Mouse (Mus musculus) hindlimb bud, embryonic 11.5 days (tissue): Measurements from ENCODE around the gene Tfeb.

Experiments used
- DNase-seq: peaks from one replicate; pipeline ENCODE4 v3.0.0-alpha.2; 2012; ENCODE audit warnings: low read depth, low spot score; ENCODE audit errors: extremely low spot score

Gene Tfeb

GRCm38 (mm10) chr17:47753130-47753775, 16.4 kb downstream of the Tfeb start:
- DNase-seq: no peak

- DNase-seq: no peak
Observed at GRCm38 (mm10) chr17:47754246-47754645, 17.4 kb downstream of the Tfeb start.

- DNase-seq: no peak
Observed at GRCm38 (mm10) chr17:47756366-47756765, 19.5 kb downstream of the Tfeb start.

GRCm38 (mm10) chr17:47757056-47757610, 20.3 kb downstream of the Tfeb start:
- DNase-seq: no peak

- no peak for DNase-seq
Observed at GRCm38 (mm10) chr17:47759702-47760410, 23.0 kb downstream of the Tfeb start.

- no peak for DNase-seq
Observed at GRCm38 (mm10) chr17:47762028-47762427, 25.2 kb downstream of the Tfeb start.

- DNase-seq: no peak
Observed at GRCm38 (mm10) chr17:47762518-47763340, 25.9 kb downstream of the Tfeb start.

GRCm38 (mm10) chr17:47765986-47766385, 29.2 kb downstream of the Tfeb start:
- no peak for DNase-seq

- DNase-seq: no peak
Observed at GRCm38 (mm10) chr17:47766407-47767043, 29.7 kb downstream of the Tfeb start.

GRCm38 (mm10) chr17:47767081-47767455, 30.2 kb downstream of the Tfeb start:
- no peak for DNase-seq

GRCm38 (mm10) chr17:47767456-47768141, 30.8 kb downstream of the Tfeb start:
- no peak for DNase-seq

GRCm38 (mm10) chr17:47768707-47769276, 32.0 kb downstream of the Tfeb start:
- no peak for DNase-seq

- no peak for DNase-seq
Observed at GRCm38 (mm10) chr17:47769389-47770299, 32.8 kb downstream of the Tfeb start.

GRCm38 (mm10) chr17:47773604-47774003, 36.8 kb downstream of the Tfeb start:
- DNase-seq: no peak

- no peak for DNase-seq
Observed at GRCm38 (mm10) chr17:47777141-47777540, 40.3 kb downstream of the Tfeb start.

GRCm38 (mm10) chr17:47780470-47780869, 43.6 kb downstream of the Tfeb start:
- DNase-seq: no peak

GRCm38 (mm10) chr17:47782486-47782885, 45.7 kb downstream of the Tfeb start:
- DNase-seq: no peak

GRCm38 (mm10) chr17:47783445-47784223, 46.8 kb downstream of the Tfeb start:
- no peak for DNase-seq
